ENCODE assay signal across 16 mouse cellular contexts in the genomic region with DNA sequence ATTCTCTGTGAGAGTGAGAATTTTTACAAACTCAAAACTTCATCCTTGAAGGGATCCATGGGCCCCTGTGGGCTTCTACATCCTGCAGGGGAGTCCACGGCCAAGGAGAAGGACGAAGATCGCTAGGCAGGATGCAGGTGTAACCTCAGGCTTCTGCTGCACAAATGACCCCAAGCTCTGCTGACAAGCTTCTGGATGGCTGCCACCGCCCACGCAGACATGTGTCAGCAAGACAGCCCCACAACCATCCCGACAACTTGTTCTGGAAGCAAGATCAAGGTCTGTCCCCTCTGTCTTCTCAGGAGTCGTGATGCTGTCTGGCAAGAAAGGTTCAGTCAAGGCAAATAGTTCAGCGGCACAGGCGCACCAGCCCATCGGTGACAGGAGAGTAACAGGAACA. TPM values are rescaled to one million over a fixed set of nuclear protein-coding genes. Genes with fewer than 3 reads are reported as not detected.
A peak's percentile ranks its signal among the peaks of the same experiment; 100 is the strongest.
DNase-seq lines count a peak whose midpoint lies in the region; ATAC-seq and TF ChIP-seq lines count a peak whose summit lies in the region.
"Had no signal": no experiment of that assay in that cellular context is flagged by ENCODE, and none has a peak within 500 bp of the region (broad histone marks: within the 10 kb centered on the region; RNA-seq: fewer than 3 reads in every experiment).

No protein-coding gene starts in this region.

- peak; percentile 23 for DNase-seq in heart, postnatal 4 days
- no peak for DNase-seq in heart, postnatal 25 days (ENCODE audit: low spot score)
- peak; percentile 23 for DNase-seq in urinary bladder, postnatal 14 days (ENCODE audit: low spot score)
- DNase-seq in urinary bladder, postnatal 10 days (ENCODE audit: low spot score): no peak
- peak; percentile 20 for DNase-seq in brain, adult 2 months (ENCODE audit: low read depth, low spot score)
- DNase-seq in lung, postnatal 0 days (ENCODE audit: low spot score): no peak
- DNase-seq: cerebellum, adult 11-12 months; heart, postnatal 36 days; kidney, adult 11 months; right cerebral cortex, adult 18-20 months had no signal

- no peak overlapping the region for H3K4me3 ChIP-seq in forebrain, embryonic 16.5 days (replicated peaks; ENCODE audit: low read length)
- no peak overlapping the region for H3K4me3 ChIP-seq in lung, postnatal 0 days (ENCODE audit: low read depth, low read length)
- H3K4me3 ChIP-seq: forebrain, embryonic 13.5 days; layer of hippocampus, adult 2 months had no signal

- H3K4me1 ChIP-seq in forebrain, embryonic 16.5 days (replicated peaks; ENCODE audit: control insufficient read depth, insufficient read depth, low read length): no peaks in the 10 kb centered on the region; the same call in 1 of the 2 replicates
- H3K4me1 ChIP-seq in lung, postnatal 0 days (ENCODE audit: insufficient read depth, low read depth, low read length): no peaks in the 10 kb centered on the region
- H3K4me1 ChIP-seq: forebrain, embryonic 13.5 days had no signal

- 76% methylated on average over 10 of the region's 10 CpGs for WGBS in forebrain, embryonic 16.5 days
- 44% methylated on average over 10 of the region's 10 CpGs for WGBS in lung, postnatal 0 days

- no peak overlapping the region for H3K9ac ChIP-seq in forebrain, embryonic 16.5 days (replicated peaks; ENCODE audit: low read depth, low read length)
- H3K9ac ChIP-seq in lung, postnatal 0 days (replicated peaks; ENCODE audit: low read depth): no peak overlapping the region
- H3K9ac ChIP-seq: forebrain, embryonic 13.5 days had no signal

- no peak for TF ChIP-seq EP300 in lung, postnatal 0 days (IDR thresholded peaks at IDR 0.05)

- H3K36me3 ChIP-seq in forebrain, embryonic 16.5 days (ENCODE audit: control insufficient read depth, insufficient read depth): no peaks in the 10 kb centered on the region
- H3K36me3 ChIP-seq in lung, postnatal 0 days (ENCODE audit: insufficient read depth, low read length): no peaks in the 10 kb centered on the region

- intact Hi-C loops in heart, postnatal 25 days (cut with DNase I): no loop called here

- H3K27me3 ChIP-seq in forebrain, embryonic 16.5 days (replicated peaks; ENCODE audit: control insufficient read depth, insufficient read depth, low read length): no peaks in the 10 kb centered on the region
- no peaks in the 10 kb centered on the region for H3K27me3 ChIP-seq in lung, postnatal 0 days (replicated peaks; ENCODE audit: insufficient read depth, low read length)
- H3K27me3 ChIP-seq: forebrain, embryonic 13.5 days had no signal

- no peak for ATAC-seq in forebrain, embryonic 16.5 days
- ATAC-seq in lung, postnatal 0 days: no peak
- ATAC-seq: forebrain, embryonic 13.5 days; hindbrain, postnatal 0 days had no signal

- no peak for TF ChIP-seq CTCF in lung, postnatal 0 days (IDR thresholded peaks at IDR 0.05)

- H3K9me3 ChIP-seq in forebrain, embryonic 16.5 days (ENCODE audit: control insufficient read depth, low read length): peaks cover 2% of the 10 kb centered on the region; the same call in 1 of the 2 replicates
- H3K9me3 ChIP-seq in lung, postnatal 0 days (ENCODE audit: low read length): no peaks in the 10 kb centered on the region

- H3K27ac ChIP-seq in forebrain, embryonic 16.5 days (ENCODE audit: low read length): no peak overlapping the region
- H3K27ac ChIP-seq in lung, postnatal 0 days (ENCODE audit: low read length): no peak overlapping the region
- H3K27ac ChIP-seq: forebrain, embryonic 13.5 days; hindbrain, postnatal 0 days; kidney, postnatal 0 days; layer of hippocampus, adult 2 months had no signal

- no peak overlapping the region for H3K4me2 ChIP-seq in forebrain, embryonic 16.5 days (ENCODE audit: low read length)
- H3K4me2 ChIP-seq in lung, postnatal 0 days (replicated peaks; ENCODE audit: low read depth, low read length): no peak overlapping the region
- H3K4me2 ChIP-seq: forebrain, embryonic 13.5 days; heart, embryonic 11.5 days had no signal

RNA-seq across cellular contexts. Expression of gene Lgi2, which starts 43.4 kb away (rescaled TPM):
- 1 to 10 TPM; 1.6 to 1.9 TPM for total RNA-seq in heart, postnatal 4 days (2021)
- total RNA-seq in heart, postnatal 25 days (2021): under 1 TPM; 0.42 to 0.49 TPM
- polyA plus RNA-seq in forebrain, embryonic 16.5 days (2015; fragmentation: Nextera tagmentation; extraction: Ambion mirVana): 2.0 and 2.7 TPM in 2 replicates
- 2.0 and 2.1 TPM in 2 replicates for polyA plus RNA-seq in lung, postnatal 0 days (2015; fragmentation: Nextera tagmentation; extraction: Ambion mirVana)

RNA-seq across cellular contexts. Expression of gene Sepsecs, which starts 59.8 kb away (rescaled TPM):
- 10 to 100 TPM in 1 of 2 experiments, 1 to 10 TPM in 1; 9.9 to 10.0 TPM for total RNA-seq in heart, postnatal 4 days (2021)
- total RNA-seq in heart, postnatal 25 days (2021): 1 to 10 TPM; 6.0 to 7.8 TPM
- 8.5 and 9.0 TPM in 2 replicates for polyA plus RNA-seq in forebrain, embryonic 16.5 days (2015; fragmentation: Nextera tagmentation; extraction: Ambion mirVana)
- polyA plus RNA-seq in lung, postnatal 0 days (2015; fragmentation: Nextera tagmentation; extraction: Ambion mirVana): 9.0 and 9.9 TPM in 2 replicates

Comparison
In these comparisons a context has a peak if more than half of its experiments do, and no peak if none do; other contexts are left out.
1. DNase-seq: peak in heart, postnatal 4 days (single experiment), urinary bladder, postnatal 14 days (single experiment) and brain, adult 2 months (single experiment); none in heart, postnatal 25 days (single experiment), urinary bladder, postnatal 10 days (single experiment) and lung, postnatal 0 days (single experiment).